Comparison of ENCODE assay signal across 25 mouse cellular contexts in genomic region chr7:34819796-34820195, GRCm38 (mm10). TPM values are rescaled to one million over a fixed set of nuclear protein-coding genes. Genes with fewer than 3 reads are reported as not detected.
A peak's percentile ranks its signal among the peaks of the same experiment; 100 is the strongest.
DNase-seq lines count a peak whose midpoint lies in the region; ATAC-seq and TF ChIP-seq lines count a peak whose summit lies in the region.
"Had no signal": no experiment of that assay in that cellular context is flagged by ENCODE, and none has a peak within 500 bp of the region (broad histone marks: within the 10 kb centered on the region; RNA-seq: fewer than 3 reads in every experiment).

No protein-coding gene starts in this region.

- H3K27ac ChIP-seq in ES-E14 (ENCODE audit: insufficient read depth, low read depth, low read length, poor library complexity, severe bottlenecking): no peak overlapping the region
- no peak overlapping the region for H3K27ac ChIP-seq in neural tube, embryonic 15.5 days (replicated peaks)
- H3K27ac ChIP-seq: heart, embryonic 13.5 days; hindbrain, embryonic 15.5 days; intestine, embryonic 15.5 days; limb, embryonic 12.5 days; liver, embryonic 12.5 days; stomach, postnatal 0 days had no signal

- peak; percentile 68 to 69 for DNase-seq in left cerebral cortex, adult 18-20 months (ENCODE audit: low spot score in 2 of 2)
- DNase-seq in left cerebral cortex, postnatal 4 days: no peak
- no peak for DNase-seq in ES-E14 (ENCODE audit: low read depth, low spot score)
- peak; percentile 30 to 51 for DNase-seq in layer of hippocampus, postnatal 14 days (ENCODE audit: low spot score in 2 of 2)
- peak; percentile 47 for DNase-seq in right cerebral cortex, postnatal 14 days
- no peak for DNase-seq in retina, postnatal 1 day
- no peak for DNase-seq in adipocyte (ENCODE audit: low spot score)
- DNase-seq: B cell, adult 2 months; cerebellum, adult 18-20 months; cerebellum, postnatal 36 days; gastrocnemius, postnatal 10 days; heart, adult 11 months; lung, adult 2 months; lung, postnatal 36 days; thymus, postnatal 25 days had no signal

- H3K9me3 ChIP-seq in ES-E14 (ENCODE audit: control insufficient read depth, insufficient read depth, low read depth, low read length): no peaks in the 10 kb centered on the region
- H3K9me3 ChIP-seq in neural tube, embryonic 15.5 days (replicated peaks): no peaks in the 10 kb centered on the region
- H3K9me3 ChIP-seq: heart, embryonic 13.5 days; hindbrain, embryonic 15.5 days; intestine, embryonic 15.5 days; limb, embryonic 12.5 days; liver, embryonic 12.5 days had no signal

- WGBS in neural tube, embryonic 15.5 days: 88% methylated on average over 18 of the region's 18 CpGs

- in situ Hi-C loops in ES-E14 (cut with MboI; ENCODE audit: low sequenced_read_pairs in 2 of 2, unreplicated experiment in 2 of 2): no loop called here

- H3K9ac ChIP-seq in ES-E14 (ENCODE audit: insufficient read depth, low read depth, low read length, poor library complexity, severe bottlenecking): no peak overlapping the region; the same call in 1 of the 2 replicates
- no peak overlapping the region for H3K9ac ChIP-seq in neural tube, embryonic 15.5 days (replicated peaks)
- H3K9ac ChIP-seq: forebrain, postnatal 0 days; heart, embryonic 13.5 days; hindbrain, embryonic 15.5 days; intestine, embryonic 15.5 days; limb, embryonic 12.5 days; liver, embryonic 12.5 days had no signal

- no peak overlapping the region for H3K4me2 ChIP-seq in neural tube, embryonic 15.5 days
- H3K4me2 ChIP-seq: heart, embryonic 13.5 days; hindbrain, embryonic 15.5 days; intestine, embryonic 15.5 days; limb, embryonic 12.5 days; liver, embryonic 12.5 days had no signal

- no peaks in the 10 kb centered on the region for H3K36me3 ChIP-seq in ES-E14 (ENCODE audit: control insufficient read depth, insufficient read depth, low read length, poor library complexity, severe bottlenecking)
- no peaks in the 10 kb centered on the region for H3K36me3 ChIP-seq in neural tube, embryonic 15.5 days
- H3K36me3 ChIP-seq: forebrain, embryonic 10.5 days; heart, embryonic 13.5 days; hindbrain, embryonic 15.5 days; intestine, embryonic 15.5 days; limb, embryonic 12.5 days; liver, embryonic 12.5 days had no signal

- ATAC-seq in neural tube, embryonic 15.5 days (ENCODE audit: low FRiP score): no peak
- ATAC-seq: intestine, embryonic 15.5 days; liver, embryonic 12.5 days; Patski had no signal

- peaks cover 0 to 4% of the 10 kb centered on the region in 2 experiments; a peak in 2 of 4 replicates for H3K4me1 ChIP-seq in ES-E14 (ENCODE audit: control insufficient read depth in 2 of 2, insufficient read depth in 2 of 2, low read length in 2 of 2, poor library complexity in 1 of 2)
- H3K4me1 ChIP-seq in neural tube, embryonic 15.5 days: peaks cover 5% of the 10 kb centered on the region; the same call in 1 of the 2 replicates
- H3K4me1 ChIP-seq: intestine, embryonic 15.5 days; liver, embryonic 12.5 days had no signal

- H3K4me3 ChIP-seq in ES-E14 (ENCODE audit: insufficient read depth in 1 of 2, low read depth in 1 of 2, low read length in 2 of 2, poor library complexity in 1 of 2, severe bottlenecking in 1 of 2): peak overlapping the region; percentile 13 to 26; a peak in 2 of 4 replicates
- H3K4me3 ChIP-seq in neural tube, embryonic 15.5 days (replicated peaks): no peak overlapping the region
- H3K4me3 ChIP-seq: forebrain, embryonic 10.5 days; heart, embryonic 13.5 days; hindbrain, embryonic 15.5 days; intestine, embryonic 15.5 days; limb, embryonic 12.5 days; liver, embryonic 12.5 days had no signal

- H3K27me3 ChIP-seq in neural tube, embryonic 15.5 days (replicated peaks): no peaks in the 10 kb centered on the region
- H3K27me3 ChIP-seq: hindbrain, embryonic 15.5 days; intestine, embryonic 15.5 days had no signal

- intact Hi-C loops in left cerebral cortex, postnatal 4 days (cut with DNase I): no loop called here

TF ChIP-seq in ES-E14, 5 proteins besides CTCF, POLR2A, EP300 and RAD21:
- no peak for TF ChIP-seq ZNF384 (IDR thresholded peaks at IDR 0.05; ENCODE audit: low read depth, low read length)
- no peak for TF ChIP-seq MAFK (IDR thresholded peaks at IDR 0.05; ENCODE audit: insufficient read depth, low read depth, low read length)

RNA-seq across cellular contexts. Expression of gene Chst8, which starts 7.3 kb away (rescaled TPM):
- total RNA-seq in left cerebral cortex, adult 18-20 months (2021): 10 to 100 TPM; 22.4 to 27.9 TPM
- total RNA-seq in left cerebral cortex, postnatal 4 days (2021): 10 to 100 TPM; 13.4 to 14.4 TPM
- 2.7 and 3.5 TPM in 2 replicates for total RNA-seq in ES-E14 (2012; rRNA removed)
- 10 to 100 TPM; 29.6 to 34.3 TPM for total RNA-seq in layer of hippocampus, postnatal 14 days (2021)
- polyA plus RNA-seq in neural tube, embryonic 15.5 days (2015; fragmentation: Nextera tagmentation; extraction: Ambion mirVana): 13.2 and 13.3 TPM in 2 replicates

Comparison
In these comparisons a context has a peak if more than half of its experiments do, and no peak if none do; other contexts are left out.
1. DNase-seq: peak in left cerebral cortex, adult 18-20 months (2 of 2), layer of hippocampus, postnatal 14 days (2 of 2) and right cerebral cortex, postnatal 14 days (single experiment); none in left cerebral cortex, postnatal 4 days (single experiment), ES-E14 (single experiment), retina, postnatal 1 day (single experiment) and adipocyte (single experiment).